Mouse (Mus musculus) testis, postnatal 14 days (tissue): Measurements from ENCODE around the gene Rhbdd1.

Source experiments
- DNase-seq: peaks from one replicate; pipeline ENCODE4 v3.0.0; 2021; ENCODE audit warnings: low spot score

Gene Rhbdd1

DNA sequence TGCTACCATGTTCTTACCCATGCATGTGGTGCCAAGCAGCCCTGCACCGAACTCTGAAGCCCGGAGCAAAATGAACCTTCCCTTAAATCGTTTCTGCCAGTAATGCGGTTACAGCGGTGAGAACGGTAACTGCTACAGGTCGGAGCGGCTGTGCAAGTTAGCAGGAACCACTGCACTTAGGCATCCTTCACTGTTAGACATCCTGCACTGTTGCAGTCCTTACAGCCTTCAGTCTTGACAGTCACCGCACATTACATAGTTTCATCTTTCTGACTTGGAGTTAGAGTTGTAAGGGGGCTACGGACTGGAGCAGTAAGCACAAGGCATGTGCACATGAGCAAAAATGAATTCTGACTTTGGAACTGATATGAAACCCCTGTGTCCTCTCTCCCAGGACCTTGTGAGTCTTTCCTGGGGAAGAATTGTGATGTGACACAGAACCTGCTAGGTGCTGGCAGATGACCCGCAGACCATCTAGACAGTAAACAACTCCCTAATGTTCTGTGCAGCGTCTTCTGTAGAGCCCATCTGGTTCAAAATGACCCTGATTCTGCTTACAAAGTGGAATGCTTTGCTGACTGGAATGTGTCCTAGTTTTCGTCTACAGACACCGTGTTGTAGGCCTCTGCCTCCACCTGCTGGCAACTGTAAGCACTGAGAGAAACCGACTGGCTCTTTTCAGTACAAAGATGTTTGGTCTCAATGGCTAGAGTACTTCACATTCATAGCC, 116.8 kb downstream of the Rhbdd1 start:
- peak; percentile 19 for DNase-seq

DNA sequence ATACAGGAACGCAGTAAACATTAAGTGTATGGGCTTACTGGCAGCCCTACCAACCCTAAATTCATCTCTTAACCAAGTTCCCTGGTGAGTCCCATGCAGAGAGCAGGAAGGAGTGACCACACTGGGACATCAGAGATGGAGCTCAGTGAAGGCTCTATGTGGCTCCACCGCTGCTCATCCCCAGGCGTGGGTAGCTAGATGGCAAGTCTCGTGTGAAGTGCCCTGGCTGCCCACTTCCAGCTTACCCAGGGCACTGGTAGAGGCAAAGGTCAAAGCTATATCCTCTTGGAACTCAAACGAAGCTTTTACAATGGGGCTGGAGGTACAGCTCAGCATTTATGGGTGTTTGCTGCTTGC, 117.4 kb downstream of the Rhbdd1 start:
- no peak for DNase-seq

DNA sequence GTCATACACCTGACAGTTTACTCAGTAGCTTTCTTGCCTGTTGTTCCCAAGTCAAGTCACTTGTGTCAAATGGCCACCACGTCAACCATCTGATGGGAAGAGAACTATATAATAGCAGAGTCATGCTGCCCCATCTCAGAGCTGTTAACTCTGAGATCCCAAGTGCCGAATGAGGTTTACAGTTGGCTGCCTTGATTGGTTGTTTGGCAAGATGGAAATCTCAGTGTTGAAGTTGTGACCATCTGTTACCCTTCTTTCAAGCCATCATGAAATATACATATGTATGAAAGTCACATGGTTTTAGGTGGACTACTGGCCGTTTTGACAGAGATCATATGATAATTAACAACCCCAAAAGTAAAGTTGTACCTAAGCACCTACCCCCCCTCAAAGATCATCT, 121.0 kb downstream of the Rhbdd1 start:
- DNase-seq, result no peak

DNA sequence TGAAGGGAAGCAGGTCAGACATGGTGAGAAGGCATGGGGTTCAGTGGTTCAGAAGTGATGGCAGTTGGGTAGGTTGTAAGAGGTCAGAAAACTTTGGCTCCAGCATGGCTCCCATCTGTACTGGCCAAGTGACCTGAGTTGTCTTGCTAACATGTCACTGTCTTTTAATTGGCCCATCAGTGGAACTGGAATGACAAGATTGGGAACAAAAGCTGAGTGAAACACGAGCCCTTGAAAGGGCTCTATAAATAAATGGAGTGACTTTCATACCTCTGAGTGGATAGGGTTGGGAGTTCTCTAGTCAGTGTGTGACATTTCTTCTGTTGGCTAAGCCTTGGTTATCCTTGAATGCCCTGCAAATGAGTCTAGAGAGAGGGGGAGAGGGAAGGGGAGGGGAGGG, 123.9 kb downstream of the Rhbdd1 start:
- DNase-seq, result no peak

DNA sequence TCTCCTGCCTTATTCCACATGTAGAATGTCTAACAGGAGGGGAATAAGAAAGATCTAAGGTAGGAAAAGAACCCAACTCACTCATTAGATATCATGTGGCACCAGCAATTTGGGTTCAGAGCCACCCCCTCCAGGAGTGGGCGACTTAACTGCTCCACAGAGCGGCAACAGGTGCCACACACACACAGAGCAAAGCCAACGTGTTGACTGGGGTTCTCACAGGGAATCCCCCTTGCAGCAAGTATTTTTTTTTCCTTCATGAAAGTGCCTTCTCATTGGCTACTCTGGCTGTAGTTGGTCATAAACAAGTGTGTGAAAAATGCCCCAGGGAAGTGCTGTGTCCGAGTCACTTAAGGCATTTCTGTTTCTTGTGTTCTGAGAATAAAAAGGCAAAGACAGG, 127.3 kb downstream of the Rhbdd1 start:
- no peak for DNase-seq

DNA sequence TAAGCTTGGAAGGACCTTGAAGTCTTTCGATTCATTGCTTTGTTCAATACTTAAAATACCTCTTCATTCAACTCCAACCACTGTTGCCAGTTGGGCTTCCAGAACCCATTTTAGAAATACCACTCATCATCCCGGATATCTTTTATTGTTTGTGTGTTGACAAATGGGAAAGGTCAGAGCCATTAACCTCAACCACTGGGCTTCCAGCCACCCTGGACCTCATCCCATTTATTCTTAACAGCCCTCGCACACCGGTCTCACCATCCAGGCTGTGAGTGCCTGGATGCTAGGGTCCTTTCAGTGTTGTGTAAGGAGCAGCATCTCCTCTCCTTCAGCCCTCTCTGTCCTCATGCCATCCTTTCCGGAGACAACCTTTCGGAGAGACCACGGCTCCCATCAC, 129.8 kb downstream of the Rhbdd1 start:
- DNase-seq, result no peak

DNA sequence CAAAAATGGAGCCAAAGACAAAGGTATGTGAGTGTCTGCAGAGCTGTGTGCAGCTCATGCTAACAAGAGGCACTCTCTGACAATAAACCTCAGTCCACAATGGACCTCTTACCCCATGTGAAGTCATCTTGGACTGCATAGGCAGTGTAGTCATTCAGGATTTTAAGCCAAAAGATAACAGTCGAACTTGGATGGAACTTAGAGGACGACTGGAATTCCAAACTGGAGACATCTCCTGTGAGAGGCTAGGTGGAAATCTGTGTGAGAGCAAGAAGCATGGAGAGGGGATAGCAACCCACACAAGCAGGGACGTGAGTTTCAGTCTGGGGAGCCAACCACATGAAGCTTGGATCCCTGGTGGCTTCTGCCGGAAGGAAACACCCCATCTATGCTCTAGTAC, 133.6 kb downstream of the Rhbdd1 start:
- no peak for DNase-seq

DNA sequence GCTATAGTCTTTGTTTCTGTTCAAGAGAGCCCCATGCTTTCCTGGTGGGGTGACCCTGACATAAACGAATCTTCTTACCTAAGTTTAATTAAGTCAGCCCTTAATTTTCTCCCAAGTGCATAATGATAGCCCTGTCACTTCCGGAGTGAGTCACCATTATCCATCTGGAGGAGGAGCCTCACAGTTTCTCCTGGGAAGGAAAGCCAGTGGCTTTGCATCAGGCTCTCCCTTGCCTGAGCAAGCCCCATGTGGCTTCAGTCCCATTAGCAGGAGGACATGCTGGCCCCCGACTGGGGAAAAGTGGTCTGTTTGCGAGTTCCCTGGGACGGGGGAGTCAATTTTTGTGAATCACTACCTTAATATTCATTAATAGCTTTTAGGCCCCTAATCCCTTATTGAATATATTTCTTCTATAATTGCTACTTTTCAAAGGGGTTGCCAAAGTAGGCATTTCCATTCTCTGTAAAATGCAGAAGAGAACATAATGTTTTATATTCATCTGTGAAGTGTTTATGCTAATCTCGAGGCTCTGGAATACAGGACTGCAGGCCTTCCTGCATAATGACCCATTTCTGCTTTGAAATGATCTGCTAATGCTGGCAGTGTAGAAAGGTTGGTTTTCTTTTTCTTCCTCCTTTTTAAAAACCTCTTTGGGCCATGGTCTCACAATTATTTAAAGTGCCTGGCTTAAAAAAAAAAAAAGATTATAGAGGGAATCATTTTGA, 135.8 kb downstream of the Rhbdd1 start:
- DNase-seq, result no peak

DNA sequence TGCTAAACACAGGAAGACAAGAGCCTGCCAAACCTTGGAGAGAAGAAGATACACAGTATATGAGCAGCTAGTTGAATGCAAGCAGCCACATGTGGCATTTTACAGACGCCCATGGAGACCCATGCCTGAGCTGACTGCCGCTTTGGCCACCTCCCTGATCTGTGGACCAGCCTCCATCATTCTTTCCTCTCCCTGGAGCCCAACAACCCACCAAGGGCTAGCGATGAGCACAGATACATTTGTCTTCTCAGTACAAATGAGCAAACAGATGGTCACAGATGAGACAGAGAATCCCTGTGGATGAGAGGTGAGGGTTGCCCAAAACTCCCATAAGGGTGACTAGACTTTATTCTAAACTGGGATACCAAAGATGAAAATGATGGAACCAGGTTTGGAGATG, 137.8 kb downstream of the Rhbdd1 start:
- DNase-seq, result no peak

DNA sequence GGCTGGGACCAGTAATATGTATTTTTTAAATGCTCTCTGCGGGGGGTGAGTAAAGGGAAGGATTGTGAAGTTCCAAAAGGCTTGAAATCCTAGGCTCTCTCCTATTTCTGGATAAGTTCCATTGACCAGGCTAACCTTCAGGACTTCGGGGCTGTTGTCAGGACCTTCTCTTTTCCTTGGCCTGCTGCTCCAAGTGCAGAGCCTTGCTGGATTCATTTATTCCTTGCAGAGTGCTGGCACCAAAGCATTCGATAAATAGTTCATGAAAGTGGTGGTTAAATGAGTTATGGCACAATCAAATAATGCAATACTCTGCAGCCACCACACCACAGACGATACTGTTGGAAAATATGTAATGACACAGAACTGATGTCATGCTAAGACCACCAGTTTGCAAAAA, 143.1 kb downstream of the Rhbdd1 start:
- DNase-seq, result no peak

DNA sequence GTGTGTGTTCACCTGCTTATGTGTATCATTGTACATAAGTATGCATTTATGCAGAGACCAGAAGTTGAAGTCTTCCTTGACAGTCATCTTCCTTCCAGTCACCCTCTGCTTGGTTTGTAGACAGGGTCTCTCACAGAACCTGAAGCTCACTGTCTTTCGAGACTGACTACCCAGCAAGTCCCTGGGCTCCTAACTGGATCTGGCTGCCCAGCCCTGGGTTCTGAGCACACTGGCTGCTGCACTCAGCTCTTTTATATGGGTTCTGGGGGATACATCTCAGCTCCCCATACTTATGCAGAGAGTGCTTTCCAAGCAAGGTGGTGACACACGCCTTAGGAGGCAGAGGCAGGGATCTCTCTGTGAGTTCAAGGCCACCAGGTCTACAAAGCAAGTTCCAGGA, 143.7 kb downstream of the Rhbdd1 start:
- no peak for DNase-seq

DNA sequence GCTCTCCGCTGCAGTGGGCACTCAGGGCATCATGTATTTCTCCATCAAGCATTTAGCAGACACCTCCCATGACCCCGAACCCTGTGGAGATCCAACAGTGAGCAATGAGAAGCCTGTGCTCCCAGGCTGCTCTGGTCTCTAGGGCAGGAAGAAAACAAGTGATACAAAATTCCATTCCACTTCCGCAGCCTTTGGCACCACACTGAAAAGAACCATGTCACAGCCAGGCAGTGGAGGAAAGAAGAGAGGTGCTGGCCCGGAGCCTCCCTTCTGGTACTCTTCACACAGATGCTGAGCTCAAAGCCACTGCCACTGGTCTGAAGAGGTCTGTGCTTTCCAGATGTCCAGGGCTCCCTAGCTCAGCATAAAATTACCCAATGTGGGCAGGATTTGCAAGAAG, 144.8 kb downstream of the Rhbdd1 start:
- DNase-seq, result no peak

DNA sequence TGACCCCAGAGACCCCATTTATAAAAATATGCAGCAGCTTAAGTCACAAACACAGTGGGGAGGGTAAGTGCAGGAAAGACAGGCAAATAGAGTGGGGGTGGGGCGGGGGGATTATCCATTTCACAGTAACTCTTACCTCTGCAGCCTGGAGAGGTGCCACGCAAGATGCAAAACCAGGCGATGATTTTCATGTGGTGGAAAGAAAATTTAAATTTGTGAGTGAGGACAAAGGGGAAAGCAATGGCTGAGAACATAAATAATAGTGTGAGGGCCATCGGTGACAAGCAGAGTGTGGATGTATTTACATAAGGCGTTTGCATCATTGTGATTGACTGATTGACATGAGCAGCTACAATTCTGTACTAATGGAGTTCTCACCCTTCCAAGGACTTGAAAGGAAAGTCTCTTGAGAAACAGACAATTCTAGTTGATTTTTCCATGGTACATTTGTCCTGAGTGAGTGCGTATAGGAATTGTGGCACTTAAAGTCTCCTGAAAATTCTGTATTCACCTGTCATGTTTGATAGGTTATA, 149.1 kb downstream of the Rhbdd1 start:
- no peak for DNase-seq

DNA sequence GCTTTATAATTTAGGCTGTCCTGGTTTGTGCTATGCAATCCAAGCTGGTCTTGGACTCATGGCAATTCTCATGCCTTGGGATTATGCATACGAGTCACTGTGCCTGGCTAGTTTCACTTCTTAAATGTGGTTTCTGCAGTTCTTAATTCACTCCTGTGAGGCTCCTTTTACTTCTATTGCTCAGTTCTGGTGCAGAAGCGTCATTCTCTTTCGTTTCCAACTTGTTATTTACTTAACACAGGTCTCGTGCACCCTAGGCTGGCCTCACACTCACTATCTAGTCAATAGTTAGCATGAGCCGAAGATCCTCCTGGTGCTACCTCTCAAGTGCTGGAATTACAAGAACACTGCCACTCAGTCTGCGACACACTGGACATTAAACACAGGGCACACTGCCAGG, 152.6 kb downstream of the Rhbdd1 start:
- DNase-seq, result no peak

DNA sequence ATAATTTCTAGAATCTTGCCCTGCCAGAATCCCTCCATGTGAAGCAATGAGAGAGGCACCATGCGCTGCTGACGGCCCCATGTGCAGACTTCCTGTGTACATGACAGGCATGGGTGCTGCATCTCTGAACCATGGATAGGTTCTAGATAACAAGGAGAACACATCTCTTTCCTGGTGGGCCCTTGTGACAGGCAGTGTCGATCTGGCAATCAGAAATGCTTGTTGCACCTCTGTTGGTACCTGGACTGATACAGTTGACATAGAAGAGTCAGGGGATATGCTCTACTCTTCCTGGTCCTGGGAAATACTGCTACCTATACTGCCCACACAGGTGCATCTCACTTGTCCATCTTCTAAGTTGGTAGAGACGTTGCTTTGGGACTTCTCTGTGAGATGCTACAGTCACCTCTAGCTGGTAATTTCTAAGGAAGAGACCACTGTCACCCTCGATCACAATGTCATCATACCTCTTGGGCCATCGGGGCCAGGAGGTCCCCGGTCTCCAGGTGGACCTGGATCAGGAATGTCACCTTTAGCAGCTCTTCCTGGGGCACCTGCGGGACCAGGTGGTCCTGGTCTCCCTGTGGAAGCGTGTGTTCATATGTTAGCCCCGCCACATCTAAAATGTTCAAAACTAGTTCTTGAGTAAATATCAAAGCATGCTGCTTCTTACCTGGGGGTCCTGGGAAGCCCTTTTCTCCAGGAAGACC, 154.4 kb downstream of the Rhbdd1 start:
- no peak for DNase-seq

DNA sequence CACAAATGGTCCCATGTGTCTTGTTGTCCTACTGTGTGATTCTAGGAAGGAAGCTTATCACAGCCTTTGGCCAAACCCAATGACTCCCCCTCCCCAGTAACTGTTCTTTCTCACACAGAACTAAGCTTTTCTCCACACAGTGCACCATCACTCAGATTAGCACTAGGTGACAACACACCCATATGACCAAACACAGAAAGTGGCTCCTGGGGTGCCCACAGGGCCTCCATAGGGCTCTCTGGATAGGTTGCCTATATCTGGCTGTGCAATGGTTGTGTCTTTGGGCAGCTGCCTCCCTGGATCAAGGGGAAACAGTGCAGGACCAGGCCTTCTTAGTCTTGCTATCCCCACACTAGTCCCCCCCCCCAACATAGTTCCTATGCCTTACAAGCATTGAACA, 157.2 kb downstream of the Rhbdd1 start:
- DNase-seq, result no peak

DNA sequence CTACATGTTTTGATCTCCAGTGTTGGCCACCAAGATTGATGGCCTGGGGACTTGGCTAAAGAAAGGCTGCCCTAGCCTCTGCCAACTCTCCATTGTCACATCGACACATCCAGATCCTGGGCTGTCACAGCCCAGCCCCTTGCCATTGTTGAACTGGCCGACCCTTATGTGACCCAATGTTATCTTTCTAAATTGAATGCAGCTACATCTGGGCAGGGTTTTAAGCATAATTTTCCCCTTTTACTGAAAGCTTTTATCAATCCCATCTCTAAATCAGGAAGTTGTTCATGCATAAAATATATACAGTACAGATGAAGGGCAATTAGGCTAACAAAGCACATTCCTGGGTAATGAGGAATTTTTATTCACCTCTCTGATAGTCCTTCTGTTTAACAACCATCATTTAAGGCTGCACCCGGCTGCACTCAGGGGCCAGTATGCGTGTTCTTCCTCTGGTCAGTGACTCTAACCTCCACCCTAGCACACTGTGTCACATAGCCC, 158.3 kb downstream of the Rhbdd1 start:
- DNase-seq, result no peak

DNA sequence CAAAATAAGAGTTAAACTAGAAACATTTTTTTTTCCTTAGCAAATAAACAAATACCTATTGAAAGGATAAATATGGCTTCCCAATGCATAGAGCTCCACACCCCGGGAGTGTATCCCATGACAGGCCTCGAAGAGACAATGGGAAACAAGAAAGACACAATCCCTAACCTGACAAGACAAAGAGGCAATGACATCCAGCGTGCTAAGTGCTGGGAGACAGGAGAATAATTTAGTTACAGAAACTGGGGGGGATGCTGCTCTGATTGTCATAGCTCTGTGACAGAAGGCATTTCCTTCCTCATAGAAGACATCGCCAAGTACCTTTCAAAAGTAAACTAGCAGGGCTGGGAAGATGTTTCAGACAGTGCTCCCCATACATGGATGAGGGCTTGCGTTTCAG, 159.0 kb downstream of the Rhbdd1 start:
- no peak for DNase-seq

DNA sequence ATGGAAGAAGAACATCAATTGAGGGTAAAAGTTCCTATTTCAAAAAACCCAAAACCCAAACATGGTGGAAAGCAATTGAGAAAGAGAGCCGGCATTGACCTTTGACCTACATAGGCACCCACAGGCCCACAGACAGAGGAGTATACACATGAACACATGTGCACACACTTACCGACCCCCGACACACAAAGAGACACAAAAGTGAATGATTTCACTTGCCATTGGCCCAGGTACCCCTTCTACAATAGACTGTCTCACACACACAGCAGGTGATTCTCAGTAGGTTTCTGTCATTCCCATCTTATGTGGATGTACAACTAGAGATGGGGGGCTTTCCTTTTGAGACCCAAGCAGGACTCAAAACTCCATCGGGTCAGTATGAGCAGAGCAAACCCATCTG, 159.6 kb downstream of the Rhbdd1 start:
- DNase-seq, result no peak

DNA sequence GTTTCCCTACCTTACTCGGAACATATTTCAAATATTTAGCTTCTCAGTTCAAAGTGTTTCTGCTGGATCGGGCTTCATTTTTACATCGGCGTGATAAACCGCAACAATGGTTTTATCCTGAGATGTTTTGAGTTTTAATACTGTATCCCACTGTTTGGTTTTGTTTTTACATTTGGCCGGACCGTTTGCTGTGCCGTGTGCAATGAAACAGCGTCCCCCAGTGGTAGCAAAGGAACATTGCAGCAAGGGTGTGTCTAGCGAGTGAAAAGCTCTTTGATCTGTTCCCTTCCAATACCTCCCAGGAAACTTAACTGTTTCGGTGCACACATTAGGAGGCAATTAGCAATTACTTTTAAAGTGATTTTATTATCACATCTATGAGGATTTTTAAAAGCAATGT, 160.0 kb downstream of the Rhbdd1 start:
- no peak for DNase-seq

DNA sequence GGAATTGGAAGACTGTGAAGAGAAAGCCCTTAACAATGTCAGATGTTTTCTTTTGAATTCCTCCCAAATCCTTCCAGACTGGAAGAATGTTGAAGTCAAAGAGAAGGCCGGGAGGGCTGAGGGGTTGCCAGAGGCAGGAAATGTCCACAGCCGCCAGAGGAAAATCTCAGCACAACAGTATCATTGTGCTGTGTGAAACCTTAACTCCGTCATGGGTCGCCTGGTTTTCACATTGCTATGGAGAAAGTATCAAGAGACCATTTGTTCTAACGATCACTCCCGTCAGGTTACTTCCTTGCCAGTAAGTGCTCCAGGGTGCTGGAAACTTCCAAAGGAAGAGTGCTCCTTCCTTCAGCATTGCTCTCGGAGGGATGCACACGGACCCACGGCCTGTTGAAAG, 160.5 kb downstream of the Rhbdd1 start:
- no peak for DNase-seq

DNA sequence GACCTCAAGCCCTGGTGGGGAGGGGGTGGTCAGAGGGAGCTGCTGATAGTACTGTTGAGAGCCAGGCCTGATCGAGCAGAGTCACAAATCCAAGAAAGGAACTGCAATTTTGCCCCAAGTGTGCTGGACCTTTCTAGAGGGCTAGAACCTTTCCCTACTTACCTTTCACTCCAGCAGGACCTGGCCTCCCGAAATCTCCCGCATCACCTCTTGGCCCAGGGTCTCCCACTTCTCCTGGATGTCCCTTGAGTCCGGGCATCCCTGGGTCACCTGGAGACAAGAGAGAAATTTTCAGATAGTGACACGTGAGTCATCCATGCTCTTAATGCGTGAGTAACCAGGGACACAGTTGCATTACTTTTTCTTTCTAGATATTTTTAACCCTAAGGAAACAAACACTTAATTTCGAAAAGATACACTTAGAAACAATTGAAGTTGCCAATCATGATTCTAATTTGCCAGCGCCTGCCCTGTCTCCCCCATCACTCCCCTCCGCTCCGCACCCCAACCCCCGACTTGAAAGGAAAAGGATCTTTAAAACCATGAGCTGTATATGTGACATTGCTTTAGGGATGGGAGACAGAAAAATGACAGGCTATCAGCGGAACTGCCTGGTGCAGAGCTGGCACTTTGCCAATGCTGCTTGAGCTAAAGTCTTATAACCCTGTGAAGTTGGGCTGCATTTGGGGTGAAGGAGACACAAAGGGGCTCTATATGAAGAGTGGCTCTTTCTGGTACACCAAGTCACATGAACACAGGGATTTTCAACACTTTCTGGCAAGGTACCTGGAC, 163.6 kb downstream of the Rhbdd1 start:
- no peak for DNase-seq
